Mouse (Mus musculus) neutrophil, adult 65 days (primary cell): ENCODE results near the gene Gm21767. TPM values are rescaled to one million over a fixed set of nuclear protein-coding genes. Genes with fewer than 3 reads are reported as not detected.

ENCODE experiments used
- total RNA-seq: library from RNA; stranded (reverse); gene quantifications from 2 replicates; pipeline ENCODE4 v1.2.4, GENCODE M21; 2023

Gm21767 gene
- not detected in 2 replicates for total RNA-seq

GRCm38 (mm10) chrY:13941438-13941837, at the start of gene Gm21767:
Gene Gm21767, plus strand, starts transcription at chrY:13941738.

